Mouse (Mus musculus): ENCODE results near the gene Zswim7.

DNA sequence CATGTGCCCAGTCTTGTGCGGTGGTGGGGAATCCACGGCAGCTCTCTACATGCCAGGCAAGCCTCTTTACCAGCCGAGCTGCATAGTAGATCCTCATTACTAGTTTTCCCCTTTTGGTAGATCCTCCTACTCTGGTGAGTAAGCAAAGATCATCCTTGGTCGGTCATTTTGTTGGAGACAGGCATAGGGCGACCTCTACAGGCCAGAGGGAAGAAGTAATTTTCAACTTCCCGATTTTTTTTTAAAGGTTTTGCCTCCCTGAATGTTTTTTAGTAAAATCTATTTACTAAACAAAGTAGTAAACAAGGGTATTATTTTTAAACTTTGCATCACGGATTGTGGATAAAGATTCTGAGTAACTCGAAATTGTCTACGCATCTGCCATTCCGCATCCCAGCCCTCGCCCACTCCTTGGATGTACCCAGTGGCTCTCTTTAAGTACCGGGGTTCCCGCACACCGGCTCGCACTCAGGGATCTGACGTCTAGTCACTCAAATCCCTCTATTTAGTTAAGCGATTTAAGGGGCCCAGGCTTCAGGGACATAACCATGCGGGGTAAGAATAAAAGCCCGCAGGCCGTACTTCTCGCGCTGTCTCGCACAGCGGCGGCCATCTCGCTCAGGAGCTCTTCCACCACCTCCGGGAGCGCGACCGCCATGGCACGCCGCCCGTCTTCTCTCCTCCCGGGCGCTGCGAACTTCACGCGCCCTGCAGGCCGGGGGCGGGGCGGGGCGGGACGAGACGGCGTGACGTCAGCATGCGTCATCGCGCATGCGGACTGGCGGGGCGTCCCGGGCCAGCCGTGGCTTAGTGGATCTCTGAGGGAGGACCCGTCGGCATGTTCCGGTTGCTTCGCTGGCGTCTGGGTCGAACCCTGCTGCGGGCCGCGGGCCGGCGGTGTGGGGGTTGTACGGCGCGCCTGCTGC lies at the start of gene Zswim7, which contains the start of gene Ttc19:
- peak; percentile 75 for TF ChIP-seq CTCF (IDR thresholded peaks at IDR 0.05; ENCODE audit: extremely low read depth, insufficient read depth, low read length)
- peak; percentile 91 for TF ChIP-seq POLR2A (IDR thresholded peaks at IDR 0.05; ENCODE audit: extremely low read depth, insufficient read depth, low read length)

Data from cortical plate, adult 2 months (tissue).